Mouse (Mus musculus) forebrain, embryonic 13.5 days (tissue): Measurements from ENCODE around the gene Isl2. TPM values are rescaled to one million over a fixed set of nuclear protein-coding genes. Genes with fewer than 3 reads are reported as not detected.

Experiments used
- ATAC-seq: fragments of 200-750 bp; cut with Nextera tagmentation; 2 replicates; pipeline ENCODE4 v1.8.0; 2017
- H3K27ac ChIP-seq: fragments of 300-500 bp; sonication (generic); 2 replicates; pipeline ENCODE4 v1.5.1; 2015; ENCODE audit warnings: inconsistent platforms, mild to moderate bottlenecking, moderate library complexity
- H3K27me3 ChIP-seq: fragments of 300-500 bp; sonication (generic); 2 replicates; pipeline ENCODE4 v1.6.1; 2015; ENCODE audit warnings: mild to moderate bottlenecking, inconsistent platforms
- H3K36me3 ChIP-seq: fragments of 300-500 bp; sonication (generic); 2 replicates; pipeline ENCODE4 v1.6.1; 2015; ENCODE audit warnings: mild to moderate bottlenecking, inconsistent platforms; ENCODE audit not compliant: poor library complexity, severe bottlenecking
- H3K4me1 ChIP-seq: fragments of 300-500 bp; sonication (generic); 2 replicates; pipeline ENCODE4 v1.6.1; 2015; ENCODE audit warnings: inconsistent platforms
- H3K4me2 ChIP-seq: fragments of 300-500 bp; sonication (generic); 2 replicates; pipeline ENCODE4 v1.6.1; 2015; ENCODE audit warnings: inconsistent platforms, mild to moderate bottlenecking, moderate library complexity
- H3K4me3 ChIP-seq: fragments of 300-500 bp; sonication (generic); 2 replicates; pipeline ENCODE4 v1.5.1; 2015; ENCODE audit warnings: mild to moderate bottlenecking, inconsistent platforms
- H3K9ac ChIP-seq: fragments of 300-500 bp; sonication (generic); 2 replicates; pipeline ENCODE4 v1.6.1; 2015; ENCODE audit warnings: mild to moderate bottlenecking, inconsistent platforms
- H3K9me3 ChIP-seq: fragments of 300-500 bp; sonication (generic); replicated peaks from 2 replicates; pipeline ENCODE4 v1.6.1; 2016; ENCODE audit warnings: inconsistent platforms
- WGBS: fragments of 180-500 bp; shearing (Covaris S2); methylation state at CpG from one replicate; pipeline ENCODE4 v1.1.7; 2015; 5-methylcytosine and 5-hydroxymethylcytosine counted together
- polyA plus RNA-seq: library from polyadenylated mRNA; unstranded; fragments of >200 nt; fragmentation: Nextera tagmentation; extraction: Ambion mirVana; gene quantifications from 2 replicates; pipeline ENCODE4 v1.2.1, GENCODE M21; 2015

Gene Isl2
- polyA plus RNA-seq, result 0.19 TPM in 1 of 2 replicates, not detected in the other

DNA sequence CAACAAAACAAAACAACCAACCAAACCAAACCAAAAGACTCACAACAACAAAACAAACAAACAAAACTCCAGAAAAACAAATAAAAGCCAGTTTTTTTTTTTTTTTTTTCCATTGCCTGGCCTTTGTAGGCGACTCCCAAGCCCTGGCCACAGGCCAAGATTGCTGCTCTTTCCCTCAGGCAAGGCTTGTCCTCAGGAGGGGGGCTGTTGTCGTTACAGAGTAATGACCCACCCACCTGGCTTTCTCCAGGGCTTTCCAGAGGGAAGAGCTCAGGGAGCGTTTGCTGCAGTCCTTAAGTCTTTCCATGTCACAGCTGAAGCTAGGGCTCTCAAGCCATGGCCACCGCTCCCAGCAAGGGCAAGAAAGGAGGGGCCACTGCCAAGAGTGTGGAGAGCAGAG, at the start of gene Isl2:
Isl2 (plus strand) TSS at position 296 of the 400 bp plus-strand sequence.
- H3K27ac ChIP-seq, result no peak within 1 kb of the TSS
- H3K4me1 ChIP-seq, result peaks cover 26% of the 10 kb centered on the region
- WGBS, result 3% methylated on average over 4 of the region's 4 CpGs
- no peak for ATAC-seq
- H3K4me2 ChIP-seq, result no peak within 1 kb of the TSS
- no peaks in the 10 kb centered on the region for H3K36me3 ChIP-seq
- H3K9me3 ChIP-seq, result no peaks in the 10 kb centered on the region
- H3K27me3 ChIP-seq, result peaks cover 69% of the 10 kb centered on the region
- no peak within 1 kb of the TSS for H3K9ac ChIP-seq
- H3K4me3 ChIP-seq, result 0 out of 2 replicates have a peak within 1 kb of the TSS, but pooled peaks have one; percentile 6

DNA sequence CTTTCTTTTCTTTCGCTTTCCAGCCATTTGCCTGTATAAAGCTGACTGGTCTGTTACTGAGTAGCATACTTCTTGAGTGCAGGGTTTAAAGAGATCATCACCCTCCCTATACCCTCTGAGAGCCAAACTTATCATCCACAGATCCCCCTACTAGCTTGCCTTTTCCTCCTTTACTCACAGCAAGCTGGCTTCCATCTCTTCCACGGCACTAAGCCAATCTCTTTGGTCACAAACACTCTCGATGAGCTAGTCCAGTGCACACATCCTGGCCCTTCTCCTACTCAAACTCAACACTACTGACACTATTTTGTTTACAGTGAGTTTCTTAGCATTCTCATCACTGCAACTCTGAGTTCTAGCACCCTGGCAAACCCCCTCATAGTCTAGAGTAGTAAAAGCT, 30.6 kb upstream of the Isl2 start:
- ATAC-seq, result no peak
- no peaks in the 10 kb centered on the region for H3K36me3 ChIP-seq
- 91% methylated on average over 3 of the region's 3 CpGs for WGBS
- no peak overlapping the region for H3K27ac ChIP-seq
- no peaks in the 10 kb centered on the region for H3K9me3 ChIP-seq
- H3K4me1 ChIP-seq, result peaks cover 11% of the 10 kb centered on the region
- no peak overlapping the region for H3K4me2 ChIP-seq
- H3K4me3 ChIP-seq, result no peak overlapping the region
- no peak overlapping the region for H3K9ac ChIP-seq
- H3K27me3 ChIP-seq, result peaks cover 4% of the 10 kb centered on the region; the same call in 1 of the 2 replicates

DNA sequence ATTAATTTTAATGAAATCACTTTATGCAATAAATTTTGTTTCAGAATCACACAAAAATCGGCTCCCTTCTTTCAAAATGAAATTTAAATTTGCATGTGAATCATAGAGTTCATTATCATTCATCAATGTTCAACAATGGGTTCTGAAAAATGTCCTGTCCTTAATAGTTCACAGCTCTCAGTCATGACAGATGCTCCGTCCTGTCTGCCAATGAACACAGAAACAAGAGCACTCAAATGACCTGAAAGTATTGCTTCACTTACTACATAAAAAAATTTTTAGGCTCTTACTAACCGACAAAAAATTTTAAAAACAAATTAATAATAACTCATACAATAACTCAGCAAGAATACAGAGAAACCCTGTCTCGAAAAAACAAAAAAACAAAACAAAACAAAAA, 29.8 kb upstream of the Isl2 start:
- Histone ChIP-seq H3K9ac (no peak overlapping the region), H3K4me1 (peaks cover 11% of the 10 kb centered on the region), H3K9me3 (no peaks in the 10 kb centered on the region), H3K27ac (no peak overlapping the region), H3K36me3 (no peaks in the 10 kb centered on the region), H3K4me2 (no peak overlapping the region), H3K4me3 (no peak overlapping the region), H3K27me3 (peaks cover 10% of the 10 kb centered on the region)
- WGBS, result 66% methylated on average over 4 of the region's 4 CpGs
- ATAC-seq, result no peak

GRCm38 (mm10) chr9:55509731-55510130, 28.7 kb upstream of the Isl2 start:
- Histone ChIP-seq H3K4me3 (no peak overlapping the region), H3K9ac (no peak overlapping the region), H3K9me3 (no peaks in the 10 kb centered on the region), H3K27me3 (peaks cover 16% of the 10 kb centered on the region), H3K27ac (no peak overlapping the region), H3K4me1 (peaks cover 11% of the 10 kb centered on the region), H3K4me2 (no peak overlapping the region), H3K36me3 (no peaks in the 10 kb centered on the region)
- WGBS, result 93% methylated on average over 1 of the region's 1 CpGs
- no peak for ATAC-seq

- 83% methylated on average over 10 of the region's 10 CpGs for WGBS
- Histone ChIP-seq H3K27me3 (peaks cover 16% of the 10 kb centered on the region), H3K36me3 (no peaks in the 10 kb centered on the region), H3K4me1 (peaks cover 11% of the 10 kb centered on the region), H3K4me3 (peak overlapping the region; percentile 84), H3K4me2 (peak overlapping the region; percentile 93), H3K27ac (no peak overlapping the region), H3K9ac (no peak overlapping the region), H3K9me3 (no peaks in the 10 kb centered on the region)
- ATAC-seq, result no peak
These were observed 27.7 kb upstream of the Isl2 start for GRCm38 (mm10) chr9:55510651-55511235.

DNA sequence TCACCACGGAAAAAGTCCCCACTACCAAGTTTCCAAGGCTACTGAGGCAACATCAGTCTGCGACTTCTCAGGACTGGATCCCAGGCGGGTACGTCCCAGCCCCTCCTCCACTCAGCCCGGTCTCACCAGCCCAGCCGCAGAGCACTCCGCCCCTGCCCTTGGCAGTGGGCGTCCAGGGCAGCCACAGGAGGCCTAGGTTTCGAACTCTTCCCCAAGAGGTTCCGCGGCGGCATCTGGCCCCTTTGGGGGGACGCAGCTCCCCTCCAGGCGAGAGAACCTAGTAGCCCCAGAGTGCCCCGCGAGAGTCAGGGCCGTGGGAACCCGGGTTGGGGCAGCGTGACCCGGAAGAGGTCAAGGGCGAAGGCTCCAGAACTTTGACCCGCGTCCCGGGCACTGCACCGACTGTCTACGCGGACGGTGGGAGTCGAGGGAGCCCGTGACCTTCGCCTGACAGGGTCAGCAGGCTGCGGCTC, 26.9 kb upstream of the Isl2 start:
- H3K27ac ChIP-seq, result peak overlapping the region; percentile 72
- H3K4me1 ChIP-seq, result peaks cover 11% of the 10 kb centered on the region
- H3K27me3 ChIP-seq, result peaks cover 16% of the 10 kb centered on the region
- no peaks in the 10 kb centered on the region for H3K9me3 ChIP-seq
- H3K4me3 ChIP-seq, result peak overlapping the region; percentile 84
- peak overlapping the region; percentile 88 for H3K9ac ChIP-seq
- WGBS, result under 1% methylated on average over 32 of the region's 32 CpGs
- no peaks in the 10 kb centered on the region for H3K36me3 ChIP-seq
- H3K4me2 ChIP-seq, result peak overlapping the region; percentile 93
- peak; percentile 64 for ATAC-seq

DNA sequence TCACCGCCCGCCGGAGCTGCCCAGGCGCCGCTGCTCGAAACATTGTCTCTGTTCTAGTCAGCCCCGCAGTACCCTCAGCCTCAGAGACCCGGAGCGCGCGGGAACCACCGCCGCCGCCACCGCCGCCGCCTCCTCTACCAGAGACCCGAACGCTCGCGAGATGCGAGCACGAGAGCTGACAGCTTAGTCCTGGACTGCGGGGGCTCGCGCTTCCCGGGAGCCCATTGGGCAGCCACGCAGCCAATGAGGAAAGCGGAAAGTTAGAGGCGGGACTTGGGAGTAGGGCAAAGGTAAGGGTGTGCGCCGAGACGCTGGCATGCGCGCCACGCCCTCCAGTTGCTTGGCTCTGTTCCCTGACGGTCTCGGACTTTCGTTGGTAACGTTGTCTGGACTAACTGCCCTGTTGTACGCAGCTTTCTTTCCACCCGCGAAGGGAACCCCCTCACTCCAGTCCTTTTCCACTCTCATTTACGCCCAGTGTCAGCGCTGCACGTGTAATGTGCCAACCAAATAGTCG, 26.4 kb upstream of the Isl2 start, which contains the start of gene Etfa:
Etfa (minus strand) TSS at position 217 of the 517 bp plus-strand sequence.
- peaks cover 11% of the 10 kb centered on the region for H3K4me1 ChIP-seq
- H3K9me3 ChIP-seq, result no peaks in the 10 kb centered on the region
- ATAC-seq, result peak; percentile 100
- peaks cover 16% of the 10 kb centered on the region for H3K27me3 ChIP-seq
- H3K36me3 ChIP-seq, result no peaks in the 10 kb centered on the region
- peak within 1 kb of the TSS; percentile 72 for H3K27ac ChIP-seq
- H3K4me3 ChIP-seq, result peak within 1 kb of the TSS; percentile 84
- under 1% methylated on average over 43 of the region's 47 CpGs for WGBS
- H3K4me2 ChIP-seq, result peak within 1 kb of the TSS; percentile 93
- H3K9ac ChIP-seq, result peak within 1 kb of the TSS; percentile 88

DNA sequence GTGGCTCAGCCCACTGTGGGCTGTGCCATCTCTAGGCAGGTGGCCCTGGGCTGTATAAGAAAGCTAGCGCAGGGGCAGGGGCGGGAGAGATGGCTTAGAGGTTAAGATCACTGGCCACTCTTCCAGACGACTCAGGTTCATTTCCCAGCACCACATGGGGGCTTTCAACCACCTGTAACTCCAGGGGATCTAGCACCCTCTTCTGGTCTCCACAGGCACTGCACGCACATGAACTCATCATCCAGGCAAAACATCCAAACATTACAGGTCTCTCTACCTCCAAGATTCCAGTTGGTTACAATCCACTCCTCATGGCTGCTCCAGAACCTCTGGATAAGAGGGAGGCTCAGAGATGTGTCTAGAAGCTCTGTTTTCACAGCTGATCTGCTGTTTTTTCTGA, 12.8 kb upstream of the Isl2 start:
- Histone ChIP-seq H3K27me3 (peaks cover 7% of the 10 kb centered on the region; the same call in 1 of the 2 replicates), H3K4me3 (no peak overlapping the region), H3K4me1 (no peaks in the 10 kb centered on the region), H3K9ac (no peak overlapping the region), H3K36me3 (no peaks in the 10 kb centered on the region), H3K4me2 (no peak overlapping the region), H3K9me3 (no peaks in the 10 kb centered on the region), H3K27ac (no peak overlapping the region)
- 44% methylated on average over 4 of the region's 4 CpGs for WGBS
- ATAC-seq, result no peak

GRCm38 (mm10) chr9:55535907-55536306, 2.6 kb upstream of the Isl2 start:
- WGBS, result 21% methylated on average over 3 of the region's 3 CpGs
- Histone ChIP-seq H3K4me3 (no peak overlapping the region), H3K9me3 (no peaks in the 10 kb centered on the region), H3K27me3 (peaks cover 45% of the 10 kb centered on the region), H3K4me1 (peaks cover 8% of the 10 kb centered on the region; the same call in 1 of the 2 replicates), H3K27ac (no peak overlapping the region), H3K36me3 (no peaks in the 10 kb centered on the region), H3K4me2 (no peak overlapping the region), H3K9ac (no peak overlapping the region)
- no peak for ATAC-seq

DNA sequence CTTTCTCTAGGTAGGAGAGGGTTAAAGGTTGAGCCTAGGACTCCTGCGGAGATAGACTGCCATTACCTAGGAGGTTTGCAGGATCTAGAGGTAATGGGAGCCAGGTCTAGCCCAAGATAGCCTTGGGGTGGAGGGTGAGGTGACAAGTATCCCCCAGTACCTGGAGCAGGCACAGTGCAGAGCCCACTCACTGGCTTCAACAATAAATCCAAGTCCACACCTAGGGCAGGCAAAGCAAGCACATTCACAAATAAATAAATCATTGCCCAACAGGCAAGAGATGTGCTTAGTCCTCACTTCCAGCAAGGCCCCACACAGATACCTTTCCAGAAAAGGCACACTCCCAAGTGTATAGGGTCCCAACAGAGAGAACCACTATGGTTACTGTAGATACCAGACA, 534 bp downstream of the Isl2 start:
- H3K36me3 ChIP-seq, result no peaks in the 10 kb centered on the region
- H3K4me1 ChIP-seq, result peaks cover 30% of the 10 kb centered on the region
- H3K4me2 ChIP-seq, result no peak overlapping the region
- no peak overlapping the region for H3K4me3 ChIP-seq
- H3K27me3 ChIP-seq, result peaks cover 76% of the 10 kb centered on the region
- no peak for ATAC-seq
- WGBS, result 0% methylated on average over 1 of the region's 1 CpGs
- no peaks in the 10 kb centered on the region for H3K9me3 ChIP-seq
- H3K27ac ChIP-seq, result no peak overlapping the region
- no peak overlapping the region for H3K9ac ChIP-seq

GRCm38 (mm10) chr9:55539661-55540390, 1.4 kb downstream of the Isl2 start:
- no peak overlapping the region for H3K9ac ChIP-seq
- WGBS, result 2% methylated on average over 31 of the region's 31 CpGs
- no peak overlapping the region for H3K27ac ChIP-seq

DNA sequence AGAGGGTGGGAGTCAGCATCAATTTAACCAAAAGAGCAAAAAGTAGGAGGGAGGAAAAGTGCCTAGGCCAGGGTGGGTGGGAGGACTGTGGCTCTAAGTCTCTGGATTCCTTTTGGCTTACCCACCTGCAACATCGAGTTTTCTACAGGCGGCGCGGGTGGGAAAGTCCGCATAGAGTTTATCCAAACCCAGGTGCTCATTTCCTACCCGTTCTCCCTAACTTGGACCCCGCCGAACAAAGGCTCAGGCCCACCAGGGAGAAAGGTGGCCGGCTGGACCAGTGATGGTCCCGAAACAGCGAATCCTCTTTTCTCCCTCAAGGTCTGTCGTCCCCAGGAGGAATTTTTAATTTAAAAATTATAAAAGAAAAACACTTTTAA, 1.9 kb downstream of the Isl2 start:
- Histone ChIP-seq H3K4me1 (peaks cover 39% of the 10 kb centered on the region), H3K4me2 (peak overlapping the region; percentile 71), H3K36me3 (no peaks in the 10 kb centered on the region), H3K4me3 (peak overlapping the region; percentile 44), H3K9ac (peak overlapping the region; percentile 45), H3K27me3 (peaks cover 89% of the 10 kb centered on the region), H3K9me3 (no peaks in the 10 kb centered on the region), H3K27ac (no peak overlapping the region)
- ATAC-seq, result no peak
- 0% methylated on average over 12 of the region's 12 CpGs for WGBS

More at GRCm38 (mm10) chr9:55539661-55540390, 1.4 kb downstream of the Isl2 start:
- peak overlapping the region; percentile 71 for H3K4me2 ChIP-seq
- peaks cover 34% of the 10 kb centered on the region for H3K4me1 ChIP-seq
- ATAC-seq, result no peak
- H3K4me3 ChIP-seq, result peak overlapping the region; percentile 44; the same call in 1 of the 2 replicates
- no peaks in the 10 kb centered on the region for H3K36me3 ChIP-seq
- no peaks in the 10 kb centered on the region for H3K9me3 ChIP-seq
- H3K27me3 ChIP-seq, result peaks cover 84% of the 10 kb centered on the region
